Mouse (Mus musculus): ENCODE data around the gene Wdr93. TPM values are rescaled to one million over a fixed set of nuclear protein-coding genes. Genes with fewer than 3 reads are reported as not detected.
A peak's percentile ranks its signal among the peaks of the same experiment; 100 is the strongest.

Gene Wdr93
- 1.7 and 2.1 TPM in 2 replicates for total RNA-seq (2021)
- long read RNA-seq, partial matches to known transcripts = 0 of 2 reads
- long read RNA-seq, other reads (novel, unspliced or antisense) = 2 of 2 reads

GRCm38 (mm10) chr7:79742659-79743536 is at the start of gene Wdr93, which contains the start of gene Pex11a:
Gene Wdr93, plus strand, starts transcription at chr7:79743163.
Gene Pex11a, minus strand, starts transcription at chr7:79743131.
- DNase-seq = peak; percentile 83

- DNase-seq = no peak
Measured at GRCm38 (mm10) chr7:79696495-79696894, 46.5 kb upstream of the Wdr93 start.

GRCm38 (mm10) chr7:79702755-79703154 is 40.2 kb upstream of the Wdr93 start:
- no peak for DNase-seq

- no peak for DNase-seq
Measured at GRCm38 (mm10) chr7:79705210-79705609, 37.8 kb upstream of the Wdr93 start.

- DNase-seq = peak; percentile 44
Measured at GRCm38 (mm10) chr7:79710130-79710607, 32.8 kb upstream of the Wdr93 start.

- DNase-seq = no peak
Measured at GRCm38 (mm10) chr7:79710831-79711230, 32.1 kb upstream of the Wdr93 start.

- DNase-seq = peak; percentile 90
Measured at GRCm38 (mm10) chr7:79715187-79715981, 27.6 kb upstream of the Wdr93 start, which contains the start of gene Kif7. Gene Kif7, minus strand, starts transcription at chr7:79715720.

- DNase-seq = peak; percentile 72
Measured at GRCm38 (mm10) chr7:79721386-79721977, 21.5 kb upstream of the Wdr93 start.

GRCm38 (mm10) chr7:79727091-79727490 is 15.9 kb upstream of the Wdr93 start:
- peak; percentile 58 for DNase-seq

GRCm38 (mm10) chr7:79728219-79728618 is 14.7 kb upstream of the Wdr93 start:
- peak; percentile 62 for DNase-seq

- DNase-seq = peak; percentile 81
Measured at GRCm38 (mm10) chr7:79729169-79729568, 13.8 kb upstream of the Wdr93 start.

- peak; percentile 30 for DNase-seq
Measured at GRCm38 (mm10) chr7:79729743-79730370, 13.1 kb upstream of the Wdr93 start.

- DNase-seq = peak; percentile 35
Measured at GRCm38 (mm10) chr7:79731438-79731837, 11.5 kb upstream of the Wdr93 start.

GRCm38 (mm10) chr7:79732622-79733021 is 10.3 kb upstream of the Wdr93 start, which contains the start of gene Plin1:
Gene Plin1, minus strand, starts transcription at chr7:79732903.
- peak; percentile 40 for DNase-seq

GRCm38 (mm10) chr7:79734563-79734962 is 8.4 kb upstream of the Wdr93 start:
- DNase-seq = peak; percentile 73

- DNase-seq = no peak
Measured at GRCm38 (mm10) chr7:79736511-79736910, 6.5 kb upstream of the Wdr93 start.

- DNase-seq = no peak
Measured at GRCm38 (mm10) chr7:79738913-79739312, 4.0 kb upstream of the Wdr93 start.

GRCm38 (mm10) chr7:79740279-79740678 is 2.7 kb upstream of the Wdr93 start:
- no peak for DNase-seq

GRCm38 (mm10) chr7:79742277-79742658 is 695 bp upstream of the Wdr93 start:
- DNase-seq = no peak

- DNase-seq = no peak
Measured at GRCm38 (mm10) chr7:79744051-79744450, 1.1 kb downstream of the Wdr93 start.

GRCm38 (mm10) chr7:79744585-79744984 is 1.6 kb downstream of the Wdr93 start:
- no peak for DNase-seq

GRCm38 (mm10) chr7:79747659-79748058 is 4.7 kb downstream of the Wdr93 start:
- DNase-seq = no peak
